Mouse (Mus musculus) 3134 (cell line): ENCODE data around the gene Tmem238l.

Experiments
- DNase-seq: peaks from one replicate; pipeline ENCODE4 v3.0.0-alpha.2; 2011; ENCODE audit warnings: low spot score; ENCODE audit not compliant: insufficient read length; ENCODE audit errors: extremely low read depth

Tmem238l gene

DNA sequence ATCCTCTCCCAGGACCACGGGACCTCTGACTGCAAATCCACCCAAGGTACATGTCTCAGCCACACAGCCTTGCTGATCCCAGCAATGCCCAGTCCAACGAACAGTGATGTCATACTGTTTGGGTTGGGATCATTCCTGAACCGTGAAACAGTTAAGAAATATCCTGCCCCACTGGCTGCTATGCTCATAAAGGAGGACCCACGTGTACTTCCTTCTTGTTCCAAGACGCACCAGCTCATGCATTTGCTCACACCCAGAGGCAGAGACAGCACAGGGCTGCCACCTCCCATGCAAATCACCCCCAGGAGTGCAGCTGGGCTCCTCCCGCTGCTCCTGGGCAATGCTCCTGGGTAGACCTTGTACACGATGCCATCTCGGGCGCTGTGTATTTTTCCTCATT, at the start of gene Tmem238l:
Gene Tmem238l (plus strand): TSS at position 336 of the 400 bp plus-strand sequence.
- peak; percentile 4 for DNase-seq

DNA sequence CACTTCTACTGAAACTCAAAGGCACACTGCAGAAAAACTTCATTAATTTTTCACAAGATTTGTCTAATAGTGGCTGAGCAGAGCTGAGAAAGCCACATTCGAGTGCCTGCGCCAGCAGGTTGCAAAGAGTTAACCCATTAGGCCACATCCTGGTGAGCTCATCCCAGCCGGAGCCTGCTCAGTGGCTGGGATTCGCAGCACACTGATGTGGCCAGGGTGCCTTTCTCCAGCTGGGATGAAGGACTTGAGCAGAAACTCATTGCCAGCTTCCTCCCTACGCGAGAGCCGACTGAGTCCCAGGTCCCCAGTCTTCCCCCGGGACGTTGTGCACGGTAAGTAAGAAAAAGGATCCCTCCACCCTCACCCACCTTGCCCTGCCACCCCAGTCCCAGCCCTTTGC, 44.6 kb upstream of the Tmem238l start, which contains the start of gene Pirt:
Gene Pirt (plus strand): TSS at position 171 of the 400 bp plus-strand sequence.
- DNase-seq = peak; percentile 7

DNA sequence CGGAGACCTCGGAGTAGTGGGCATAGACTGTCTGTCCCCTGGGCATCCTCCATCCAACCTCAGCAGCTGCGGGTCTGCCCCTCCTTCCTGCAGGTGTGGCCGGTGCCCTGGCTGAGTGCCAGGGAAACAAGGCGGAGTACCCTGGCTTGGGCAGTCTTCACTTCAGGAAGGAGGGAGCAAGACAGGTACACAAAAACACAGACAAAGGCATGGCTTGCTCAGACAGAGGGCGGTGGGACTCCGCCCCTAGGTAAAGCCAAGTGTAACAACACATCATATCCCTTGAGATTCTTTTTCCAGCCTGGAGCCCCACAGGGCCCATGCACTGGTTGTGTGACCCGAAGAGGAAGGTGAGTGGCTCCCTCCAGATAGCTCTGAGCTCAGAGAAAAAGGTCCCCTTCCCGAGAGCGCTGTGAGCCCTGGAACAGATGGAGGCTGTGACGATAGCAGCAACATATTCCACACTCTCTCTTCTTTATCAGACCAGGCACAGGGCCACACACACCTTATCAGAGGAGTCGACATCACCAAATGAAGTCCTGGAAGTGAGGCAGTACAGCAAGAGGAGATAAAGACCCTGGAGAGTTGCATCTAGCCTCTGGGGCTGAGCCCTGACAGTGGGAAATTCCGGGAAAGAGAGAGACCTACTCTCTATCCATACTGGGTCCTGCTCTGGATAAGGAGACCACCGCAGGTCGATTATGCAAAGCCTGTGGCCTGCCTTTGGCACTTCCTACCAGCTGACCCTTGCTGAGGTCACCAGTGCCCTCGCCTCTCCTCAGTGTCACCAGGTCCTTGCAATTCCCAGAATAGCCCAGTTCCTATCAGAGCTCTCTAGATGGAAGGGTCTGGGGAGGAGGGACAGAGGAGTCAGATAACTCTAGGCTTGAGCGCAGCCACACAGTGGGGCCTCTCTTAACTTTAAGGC, 43.6 kb upstream of the Tmem238l start:
- DNase-seq = no peak

DNA sequence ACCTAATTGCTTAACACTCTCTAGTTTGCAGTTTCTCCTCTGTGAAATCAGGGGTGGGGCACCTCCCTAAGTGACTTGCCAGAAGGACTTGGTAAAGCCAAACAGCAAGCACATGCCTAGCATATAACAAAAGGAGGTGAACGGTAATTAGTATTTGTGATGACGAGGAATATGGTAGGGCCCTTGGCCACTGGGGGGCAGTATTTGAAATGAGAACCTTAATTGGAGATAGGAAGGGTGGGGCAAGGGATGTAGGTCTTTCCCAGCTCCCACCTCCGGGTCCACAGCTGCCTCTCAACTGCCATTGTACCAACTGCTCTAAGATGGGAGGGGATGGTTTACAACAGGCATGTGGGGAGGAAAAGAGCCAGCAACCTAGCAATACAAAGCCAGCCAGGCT, 42.2 kb upstream of the Tmem238l start:
- DNase-seq = no peak

DNA sequence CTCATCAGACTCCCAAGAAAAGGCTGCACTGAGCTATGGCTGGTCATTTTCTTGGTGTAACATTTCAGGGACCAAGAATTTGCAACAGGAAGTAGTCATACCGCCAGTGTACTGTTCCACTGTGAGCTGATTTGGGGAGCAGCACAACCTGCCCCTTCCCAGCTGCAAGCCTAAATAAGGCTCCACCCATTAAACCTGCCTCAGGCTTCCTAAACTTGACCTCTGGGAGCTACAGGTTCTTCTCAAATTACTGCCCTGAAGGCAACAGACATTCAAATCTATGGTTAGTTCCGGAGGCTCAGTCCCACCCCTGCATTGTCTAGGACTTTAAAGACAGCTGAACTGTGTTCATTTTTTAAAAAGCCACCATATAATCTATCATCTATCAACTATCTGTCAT, 36.4 kb upstream of the Tmem238l start:
- DNase-seq = no peak

DNA sequence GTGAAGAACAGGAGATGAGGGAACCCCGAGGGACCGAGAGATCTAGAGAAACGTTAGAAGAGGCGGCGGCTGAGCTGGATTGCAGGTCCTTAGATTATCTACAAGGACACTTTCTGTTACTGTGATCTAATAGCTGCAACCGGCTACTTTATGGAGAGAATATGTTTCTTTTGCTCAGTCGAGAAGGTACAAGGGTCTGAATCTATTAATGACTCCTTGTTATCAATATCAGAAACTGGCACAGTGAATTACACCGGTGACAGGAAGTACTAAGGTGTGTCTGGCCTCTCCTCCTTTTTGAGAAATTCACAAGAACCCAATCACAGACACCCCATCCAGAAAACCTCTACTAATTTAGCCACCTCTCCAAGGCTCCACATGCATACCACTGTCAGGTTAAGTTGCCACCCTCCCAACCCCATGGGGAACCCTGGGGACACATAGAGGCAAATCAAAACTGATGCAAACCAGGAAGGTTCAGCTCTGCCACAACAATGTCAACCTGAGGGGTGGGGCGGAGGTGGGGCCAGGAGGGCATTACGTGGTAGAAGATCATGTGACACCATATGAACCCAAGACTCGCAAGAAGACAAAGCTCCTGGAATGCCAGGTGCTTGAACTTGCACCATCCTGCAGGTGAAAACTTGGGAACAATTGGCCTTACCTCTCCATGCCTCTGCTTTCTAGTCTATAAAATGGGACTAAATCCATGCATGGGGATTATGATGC, 32.2 kb upstream of the Tmem238l start:
- DNase-seq = no peak

DNA sequence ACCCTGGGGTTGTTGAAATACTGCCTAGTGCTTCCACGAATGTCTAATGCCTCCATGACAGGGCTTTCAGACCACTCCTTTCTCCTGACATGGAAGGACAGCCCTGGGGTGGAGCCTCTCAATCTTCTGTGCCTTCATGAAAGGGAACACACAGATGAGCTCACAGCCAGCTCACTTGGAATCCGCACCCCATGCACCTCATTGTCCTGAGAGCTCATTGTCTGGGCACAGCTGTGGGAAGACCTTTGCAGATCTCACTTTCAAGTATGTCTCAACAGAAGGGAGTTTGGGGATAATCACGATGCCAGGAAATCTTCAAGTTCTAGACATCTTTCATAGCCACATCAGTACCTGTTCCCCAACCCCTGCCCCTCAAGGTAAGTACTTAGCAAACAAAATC, 28.1 kb upstream of the Tmem238l start:
- DNase-seq = no peak

DNA sequence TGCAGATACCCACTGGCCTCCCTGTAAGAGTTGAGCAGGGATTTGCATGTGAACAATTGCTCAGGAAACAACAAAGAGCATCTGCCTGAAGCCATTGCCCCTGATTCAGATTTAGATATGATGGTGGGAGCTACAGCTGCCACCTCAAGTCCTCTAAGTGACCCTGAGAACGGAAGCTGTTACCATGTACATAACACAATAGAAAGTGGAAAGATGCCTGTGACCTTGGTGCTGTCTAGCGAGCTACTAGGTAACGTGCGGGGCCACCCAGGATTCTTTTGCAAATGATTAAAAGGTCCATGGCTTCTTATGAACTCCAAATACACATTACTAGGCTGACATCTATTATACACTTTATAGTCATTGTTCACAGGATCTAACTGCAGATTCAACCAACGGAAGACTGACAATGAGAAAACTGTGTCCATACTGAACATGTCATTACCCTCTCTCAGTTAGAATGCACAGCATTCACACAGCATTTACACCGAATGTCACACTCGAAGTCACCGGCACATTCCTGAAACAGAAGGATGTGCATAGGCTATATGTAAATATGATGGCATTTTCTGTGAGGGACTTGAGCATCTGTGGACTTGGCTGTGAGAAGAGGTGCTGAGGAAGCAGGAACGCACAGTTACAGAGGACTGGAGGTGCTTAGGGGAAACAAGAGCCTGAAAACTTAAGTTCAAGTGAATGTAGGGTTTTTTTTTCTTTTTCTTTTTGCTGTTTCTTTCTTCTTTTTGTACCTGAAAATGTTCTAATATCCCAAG, 23.4 kb upstream of the Tmem238l start:
- DNase-seq = no peak

DNA sequence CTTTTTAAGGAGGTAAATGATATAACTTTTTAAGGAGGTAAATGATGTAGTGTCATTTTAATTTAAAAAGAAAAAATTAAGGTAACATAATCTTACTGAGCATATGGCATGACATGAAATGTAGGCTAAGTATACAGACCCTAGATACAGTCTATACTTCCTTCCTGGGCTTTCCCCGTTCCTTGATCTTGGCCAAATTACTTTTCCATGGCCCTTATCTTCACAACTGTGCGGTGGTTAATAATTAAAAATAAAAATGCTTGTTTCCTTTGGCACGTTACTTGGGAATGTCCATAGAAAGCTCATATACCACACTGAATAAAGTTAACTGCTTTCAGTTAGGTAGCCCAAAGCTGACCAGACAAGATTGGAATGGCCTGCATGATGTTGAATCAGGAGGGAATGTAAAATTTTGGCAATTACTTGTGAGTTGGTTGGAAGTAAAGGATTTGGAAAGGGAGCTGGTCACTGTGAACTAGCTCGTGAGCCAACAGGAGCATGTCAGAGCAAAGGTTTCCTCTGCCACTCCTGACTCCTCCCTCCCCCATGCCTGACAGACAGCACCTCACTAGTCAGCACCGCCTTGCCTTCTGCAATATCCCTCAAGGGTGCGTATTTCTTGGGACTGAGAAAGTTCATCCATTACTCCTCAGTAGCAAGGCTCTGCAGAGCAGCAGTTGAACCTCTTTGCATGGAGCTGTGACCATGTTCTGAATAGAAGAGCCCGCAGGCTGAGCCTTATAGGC, 21.8 kb upstream of the Tmem238l start:
- no peak for DNase-seq

DNA sequence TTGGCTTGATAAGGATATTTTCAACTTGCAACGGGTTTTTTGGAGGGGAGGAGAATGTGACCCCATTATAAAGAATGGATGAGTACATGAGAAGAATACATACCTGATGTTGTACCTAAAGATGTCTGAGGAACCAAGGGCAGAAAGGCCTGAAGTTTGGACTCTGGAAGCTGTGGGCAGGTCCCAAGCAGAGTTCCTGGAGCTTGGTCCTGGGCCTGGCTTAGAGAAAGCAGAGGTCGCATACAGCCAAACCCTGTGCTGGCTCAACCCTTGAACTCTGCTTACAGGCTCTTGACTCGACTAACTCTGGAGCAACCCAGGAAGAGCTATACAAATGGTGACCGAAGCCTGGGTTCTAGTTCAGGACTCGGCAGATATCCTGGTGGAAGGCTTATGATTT, 14.4 kb upstream of the Tmem238l start:
- DNase-seq = no peak

DNA sequence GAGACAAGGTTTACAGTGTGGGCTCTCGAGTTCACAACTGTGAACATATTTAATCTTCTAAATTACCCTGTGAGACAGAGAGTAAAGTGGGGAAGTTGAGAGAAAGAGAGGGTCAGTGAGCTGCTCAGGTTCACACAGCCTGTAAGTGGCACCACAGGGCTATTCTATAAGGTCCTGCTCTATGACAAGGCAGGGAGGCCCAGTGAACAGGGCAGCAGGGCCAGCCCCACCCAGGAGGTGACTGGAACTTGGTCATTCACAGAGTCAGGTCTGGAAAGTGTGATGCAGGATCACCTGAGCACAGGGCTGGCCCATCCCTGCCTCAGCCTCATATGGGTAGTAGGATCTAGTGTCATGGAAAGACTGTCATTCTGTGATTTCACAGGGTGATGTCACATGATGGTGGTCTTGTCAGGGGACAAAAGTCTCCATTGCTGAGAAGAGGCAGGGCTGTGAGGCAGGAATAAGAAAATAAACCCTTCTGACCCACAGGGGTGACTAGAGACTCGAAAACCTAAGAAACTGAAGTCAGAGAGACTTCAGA, 11.1 kb upstream of the Tmem238l start:
- no peak for DNase-seq

DNA sequence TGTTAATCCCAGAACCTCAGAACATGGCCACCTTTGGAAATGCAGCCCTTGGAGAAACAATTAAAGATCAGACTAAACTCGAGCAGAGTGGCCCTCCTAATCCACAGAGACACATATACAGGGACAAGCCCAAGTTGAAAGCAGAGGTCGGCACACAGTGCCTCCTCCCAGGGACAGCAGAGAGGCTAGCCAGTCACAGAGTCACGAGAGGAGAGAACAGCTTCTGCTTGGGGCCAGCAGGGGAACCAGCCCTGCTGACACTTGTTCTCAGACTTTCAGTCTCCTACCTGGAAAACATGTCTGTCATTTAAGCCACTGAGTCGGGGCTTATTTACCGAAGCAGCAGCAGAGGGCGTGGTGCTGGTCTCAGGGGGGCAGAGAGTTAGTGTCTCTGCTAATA, 9.9 kb upstream of the Tmem238l start:
- DNase-seq = no peak

DNA sequence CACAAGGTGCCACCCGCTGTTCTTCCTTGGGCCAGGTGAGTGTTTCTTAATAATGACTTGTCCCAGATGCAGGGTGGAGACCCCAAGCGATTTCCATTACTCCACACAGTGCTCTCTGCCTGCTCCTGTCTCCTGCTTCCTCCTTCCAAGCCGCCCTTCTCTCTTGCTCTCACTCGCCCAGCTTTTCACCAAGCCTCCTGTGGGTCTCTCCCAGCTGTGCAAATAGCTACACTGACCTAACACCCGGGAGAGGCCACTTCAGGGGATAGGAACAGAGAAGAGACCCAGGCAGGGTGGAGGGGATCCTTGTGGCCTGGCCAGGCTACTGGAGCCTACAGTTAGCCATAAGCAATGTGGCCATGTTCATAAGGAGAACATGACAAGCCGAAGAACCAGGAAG, 9.5 kb upstream of the Tmem238l start:
- DNase-seq = no peak

DNA sequence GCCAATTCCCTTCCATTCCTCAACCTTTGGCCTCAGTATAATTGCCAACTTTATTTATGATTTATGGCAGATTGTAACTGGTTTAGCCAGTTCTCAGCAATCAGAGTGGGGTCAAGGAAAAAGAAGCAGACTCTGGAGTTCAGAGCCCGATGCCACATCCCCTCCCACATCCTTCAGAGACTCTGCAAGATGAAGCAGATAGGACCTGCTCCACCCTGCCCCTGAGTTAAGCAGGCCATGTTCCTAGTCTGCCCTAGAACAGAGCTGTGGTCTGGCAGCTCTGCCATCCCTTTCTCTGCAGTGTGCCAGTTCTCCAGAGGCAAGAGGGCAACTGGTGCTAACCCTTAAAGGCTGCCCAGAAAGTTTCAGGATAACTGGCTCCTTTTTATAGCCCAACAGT, 4.4 kb downstream of the Tmem238l start:
- DNase-seq = no peak

DNA sequence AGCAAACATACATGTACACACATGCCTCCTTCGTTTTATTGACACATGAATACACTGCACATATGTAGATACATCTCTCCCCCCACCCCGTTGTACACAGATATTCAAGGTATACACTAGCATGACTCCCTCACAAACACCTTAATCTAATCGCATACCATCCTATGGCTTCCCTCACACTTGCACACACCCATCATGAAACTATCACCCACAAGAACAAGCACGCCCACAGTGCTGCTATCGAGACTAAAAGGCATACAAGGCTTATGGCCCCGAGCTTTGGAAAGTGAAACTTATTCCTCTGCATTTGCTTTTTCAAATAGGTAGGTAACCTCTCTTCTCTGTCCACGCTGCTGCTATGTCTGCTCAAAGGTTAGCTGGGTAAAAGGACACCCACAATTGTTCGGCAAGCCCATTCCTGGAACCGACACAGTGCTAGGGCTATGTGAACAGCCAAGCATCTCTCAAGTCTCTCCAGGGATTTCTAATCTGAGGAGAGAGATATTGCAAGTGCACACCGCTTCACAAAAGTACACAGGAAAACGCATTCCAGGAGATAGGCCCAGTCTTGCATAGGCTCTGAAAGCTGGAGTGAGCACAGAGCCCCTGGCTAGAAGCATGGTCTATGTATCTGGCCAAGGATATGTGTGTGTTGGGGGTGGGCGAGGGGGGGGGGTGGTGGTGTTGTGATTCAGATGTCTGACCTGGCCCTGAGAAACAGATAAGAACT, 5.2 kb downstream of the Tmem238l start:
- no peak for DNase-seq

DNA sequence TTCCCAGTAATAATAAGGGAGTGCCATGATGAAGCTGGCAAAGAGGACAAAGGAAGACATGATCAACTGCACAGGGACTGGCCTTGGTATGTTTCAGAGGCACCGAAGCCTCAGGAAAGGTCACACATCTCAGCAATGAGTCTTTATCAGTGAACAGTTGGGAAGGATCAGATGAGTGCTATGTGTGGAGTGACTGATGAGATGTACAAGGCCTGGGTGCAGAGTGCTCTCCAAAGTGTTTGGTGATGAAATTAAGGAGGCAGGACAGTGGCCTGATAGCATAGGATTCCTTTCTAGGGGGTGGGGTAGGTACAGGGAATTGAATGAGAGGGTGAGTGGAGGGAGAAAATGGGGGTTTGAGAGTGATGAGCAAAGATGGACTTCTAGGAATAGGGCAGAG, 7.0 kb downstream of the Tmem238l start:
- no peak for DNase-seq

DNA sequence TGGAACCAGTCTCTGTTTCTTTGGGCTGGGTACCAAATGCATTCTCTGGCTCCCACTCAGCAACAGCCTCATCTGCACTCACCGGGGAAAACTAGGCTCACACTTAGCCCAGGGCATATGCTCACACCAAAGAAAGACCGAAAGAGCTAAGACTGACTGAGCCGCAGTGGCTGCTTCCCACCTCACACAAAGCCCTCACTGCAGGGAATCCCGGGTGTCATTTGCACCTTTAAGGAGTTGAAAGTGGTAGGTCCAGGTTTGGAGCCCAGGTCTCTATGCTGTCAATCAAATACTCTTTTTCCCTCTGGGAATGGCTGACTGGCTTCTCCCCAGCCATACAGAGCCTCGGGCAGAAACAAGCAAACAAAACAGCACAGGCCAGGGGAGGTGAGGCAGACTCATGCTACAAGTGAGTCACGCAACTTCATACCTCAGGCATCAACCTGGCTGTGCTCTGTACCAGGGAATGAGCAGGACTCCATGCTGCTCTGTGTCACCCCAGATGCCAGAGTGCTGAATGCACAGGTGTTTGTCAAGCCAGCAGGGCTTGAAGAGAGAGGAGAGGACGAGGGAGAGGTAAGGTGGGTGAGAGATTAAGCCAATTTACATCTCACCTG, 10.2 kb downstream of the Tmem238l start:
- no peak for DNase-seq

DNA sequence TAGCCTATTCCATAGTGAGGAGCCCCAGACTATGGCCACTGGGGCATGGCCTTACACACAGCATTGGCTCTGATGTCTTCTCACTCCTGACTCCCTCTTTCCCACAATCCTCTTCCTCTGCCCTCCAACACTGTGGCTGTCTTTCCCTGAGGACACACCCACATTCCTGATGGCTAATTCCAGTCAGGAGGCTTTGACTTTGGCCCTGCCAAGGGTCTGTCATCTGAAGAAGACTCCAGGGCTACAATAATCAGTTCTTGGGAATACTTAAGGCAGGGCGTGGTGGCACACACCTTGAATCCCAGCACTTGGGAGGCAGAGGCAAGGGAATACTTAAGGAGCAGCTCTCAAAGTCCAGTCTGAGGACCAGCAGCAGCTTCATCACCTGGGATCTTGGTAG, 12.1 kb downstream of the Tmem238l start:
- no peak for DNase-seq

DNA sequence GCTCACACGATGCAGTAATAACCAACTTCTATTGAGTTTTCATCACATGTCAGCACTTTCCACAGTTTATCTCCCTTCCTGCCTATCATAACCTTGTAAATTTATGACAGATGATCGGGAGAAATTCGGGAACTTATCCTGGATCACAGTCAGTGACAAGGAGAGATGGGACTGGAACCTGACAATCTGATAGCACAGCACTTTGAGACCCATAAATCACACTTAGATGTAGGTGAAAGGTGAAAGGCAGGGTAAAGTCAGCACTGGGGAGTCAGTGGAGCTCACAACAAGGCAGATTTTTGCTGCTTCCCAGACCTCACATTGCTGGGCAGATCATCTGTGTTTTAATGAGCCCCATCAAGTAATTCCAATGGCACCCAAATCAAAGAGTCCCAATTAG, 17.1 kb downstream of the Tmem238l start:
- DNase-seq = no peak
